Mouse (Mus musculus): ENCODE results near the gene Crtc3. TPM values are rescaled to one million over a fixed set of nuclear protein-coding genes. Genes with fewer than 3 reads are reported as not detected.

Gene Crtc3
- polyA plus RNA-seq, 1 experiment from 2014 or later = 12.6 TPM

DNA sequence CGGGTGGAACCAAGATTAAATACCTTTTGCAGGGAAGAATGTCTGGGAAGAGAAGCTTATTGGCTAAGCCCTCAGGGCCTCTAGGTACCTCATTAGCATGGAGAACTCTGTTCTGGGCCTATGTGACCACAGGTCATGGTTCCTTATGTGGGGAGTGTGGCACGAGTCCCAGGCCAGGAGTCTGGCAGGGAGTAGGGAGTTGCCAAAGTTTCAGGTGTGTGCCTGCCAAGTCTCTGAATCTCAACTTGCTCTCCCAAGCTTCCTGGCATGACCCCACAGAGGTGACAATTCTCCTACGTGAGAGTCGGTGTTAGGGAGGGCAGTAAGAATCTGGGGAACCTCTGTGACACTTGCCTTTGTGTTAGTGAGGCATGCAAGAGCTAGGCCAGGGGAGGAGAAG, 131.5 kb downstream of the Crtc3 start:
- H3K9ac ChIP-seq = no peak overlapping the region
- WGBS = 87% methylated on average over 4 of the region's 4 CpGs
- no peaks in the 10 kb centered on the region for H3K27me3 ChIP-seq
- H3K9me3 ChIP-seq = no peaks in the 10 kb centered on the region
- H3K4me2 ChIP-seq = no peak overlapping the region
- H3K27ac ChIP-seq = no peak overlapping the region
- H3K4me3 ChIP-seq (replicated peaks) = no peak overlapping the region
- H3K36me3 ChIP-seq (replicated peaks) = no peaks in the 10 kb centered on the region
- ATAC-seq (ENCODE audit: low FRiP score) = no peak
- no peaks in the 10 kb centered on the region for H3K4me1 ChIP-seq

DNA sequence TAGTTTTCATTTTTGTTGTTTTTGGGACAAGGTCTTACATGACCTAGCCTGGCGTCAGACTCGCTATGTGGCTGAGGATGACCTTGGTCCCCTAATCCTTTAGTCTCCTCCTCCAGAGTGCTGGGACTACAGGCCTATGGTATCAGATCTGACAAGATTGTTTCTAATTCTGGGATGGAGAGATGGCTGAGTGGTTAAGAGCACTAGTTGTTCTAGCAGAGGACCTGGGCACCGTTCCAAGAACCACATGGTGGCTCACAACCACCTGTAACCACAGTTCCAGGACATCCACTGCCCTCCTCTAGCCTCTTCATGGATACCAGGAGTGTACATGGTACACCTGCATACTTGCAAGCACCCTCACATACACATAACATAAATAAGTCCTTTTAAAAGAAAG, 132.5 kb downstream of the Crtc3 start:
- Histone ChIP-seq H3K4me3 (replicated peaks) (no peak overlapping the region), H3K27ac (no peak overlapping the region), H3K4me1 (no peaks in the 10 kb centered on the region), H3K36me3 (replicated peaks) (no peaks in the 10 kb centered on the region), H3K9ac (no peak overlapping the region), H3K9me3 (no peaks in the 10 kb centered on the region), H3K27me3 (no peaks in the 10 kb centered on the region), H3K4me2 (no peak overlapping the region)
- 89% methylated on average over 3 of the region's 3 CpGs for WGBS
- ATAC-seq (ENCODE audit: low FRiP score) = no peak

DNA sequence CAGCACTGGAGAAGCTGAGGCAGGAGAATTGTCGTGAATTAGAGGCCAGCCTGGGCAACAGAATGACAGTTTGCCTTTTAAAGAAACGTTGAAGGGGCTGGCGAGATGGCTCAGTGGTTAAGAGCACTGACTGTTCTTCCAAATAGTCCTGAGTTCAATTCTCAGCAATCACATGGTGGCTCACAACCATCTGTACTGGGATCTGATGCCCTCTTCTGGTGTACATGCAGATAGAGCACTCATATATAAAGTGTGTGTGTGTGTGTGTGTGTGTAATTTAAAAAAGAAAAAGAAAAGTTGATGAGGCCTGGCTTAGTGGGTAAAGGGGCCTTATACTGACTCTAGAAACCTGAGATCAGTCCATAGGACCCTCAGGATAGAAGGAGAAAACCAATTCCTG, 133.5 kb downstream of the Crtc3 start:
- ATAC-seq (ENCODE audit: low FRiP score) = no peak
- 76% methylated on average over 3 of the region's 3 CpGs for WGBS
- H3K4me3 ChIP-seq (replicated peaks) = no peak overlapping the region

DNA sequence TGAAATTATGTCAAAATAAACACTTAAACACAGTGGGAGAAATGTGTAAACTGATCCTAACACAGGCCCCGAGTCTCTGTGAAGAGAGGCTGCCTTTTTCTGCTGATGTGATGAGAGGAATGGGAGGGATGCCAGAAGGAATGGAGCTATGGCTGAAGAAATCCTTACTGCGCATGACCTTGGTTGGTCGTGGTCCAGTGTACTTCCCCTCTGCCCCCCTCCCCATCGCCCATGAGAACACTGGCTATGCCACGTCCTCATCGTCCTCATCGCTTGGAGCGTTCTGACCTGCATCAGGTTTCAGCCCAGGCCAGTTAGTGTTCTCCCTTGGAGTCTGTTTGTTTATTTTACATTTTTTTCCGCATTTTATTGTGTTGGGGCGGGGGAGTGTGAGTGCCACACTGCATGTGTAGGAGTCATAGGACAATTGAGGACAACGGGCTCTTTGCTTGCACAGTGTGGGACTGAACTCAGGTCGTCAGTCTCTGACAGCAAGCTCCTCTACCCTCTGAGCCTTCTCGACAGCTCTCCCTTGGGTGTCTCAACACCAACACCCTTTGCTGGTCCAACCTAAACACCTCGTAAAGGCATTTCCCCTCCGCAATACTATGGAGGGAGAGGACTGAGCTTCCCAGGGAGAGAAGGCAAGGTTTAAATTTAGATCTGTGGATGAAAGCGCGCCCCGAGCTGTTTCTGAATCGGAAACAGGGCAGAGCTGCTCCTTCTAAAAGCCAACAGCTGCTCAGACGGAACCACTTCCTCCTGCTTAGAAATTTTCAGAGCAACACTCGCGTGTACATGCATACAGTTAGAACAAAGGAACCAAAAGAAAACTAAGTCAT, 134.3 kb downstream of the Crtc3 start:
- H3K4me3 ChIP-seq (replicated peaks) = no peak overlapping the region

More for the DNA sequence above, 133.5 kb downstream of the Crtc3 start:
- no peaks in the 10 kb centered on the region for H3K27me3 ChIP-seq
- H3K27ac ChIP-seq = no peak overlapping the region
- no peaks in the 10 kb centered on the region for H3K36me3 ChIP-seq (replicated peaks)
- H3K4me2 ChIP-seq = no peak overlapping the region
- no peaks in the 10 kb centered on the region for H3K9me3 ChIP-seq
- no peaks in the 10 kb centered on the region for H3K4me1 ChIP-seq
- H3K9ac ChIP-seq = no peak overlapping the region

DNA sequence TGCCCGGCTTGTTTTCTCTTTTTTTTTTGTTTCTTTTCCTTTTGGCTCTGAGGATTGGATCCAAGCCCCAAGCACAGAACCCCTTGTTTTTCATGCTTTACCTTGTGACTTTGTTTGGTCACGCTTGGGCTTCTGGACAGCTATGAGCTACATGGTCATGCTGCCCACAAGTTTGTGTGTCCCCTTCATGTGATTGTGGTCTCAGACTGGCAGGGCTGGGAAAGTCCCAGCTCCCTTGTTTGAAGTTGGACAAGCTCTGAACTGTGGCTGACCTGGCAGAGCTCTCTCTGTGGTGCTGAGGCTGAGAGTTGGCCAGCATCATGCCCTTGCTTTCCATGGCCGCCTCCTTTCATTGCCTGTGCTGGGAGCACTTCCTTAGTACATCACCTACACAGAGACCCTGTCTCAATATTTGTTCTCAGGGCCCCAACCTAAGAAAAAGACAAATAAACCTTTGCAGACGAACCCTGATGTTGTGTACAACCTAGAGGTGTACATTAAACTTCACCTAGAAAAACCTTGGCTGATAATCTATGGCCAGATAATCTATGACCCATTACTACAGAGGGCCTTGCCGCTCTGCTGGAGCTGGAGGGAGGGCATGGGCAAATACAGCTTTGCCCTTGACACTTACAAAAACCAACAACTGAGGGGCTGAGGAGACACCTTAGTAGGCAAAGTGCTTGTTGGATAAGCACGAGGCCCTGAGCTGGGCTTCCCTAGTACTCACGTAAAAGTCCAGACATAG, 140.0 kb downstream of the Crtc3 start:
- ATAC-seq (ENCODE audit: low FRiP score) = no peak
- no peak overlapping the region for H3K27ac ChIP-seq
- H3K36me3 ChIP-seq (replicated peaks) = no peaks in the 10 kb centered on the region
- no peaks in the 10 kb centered on the region for H3K4me1 ChIP-seq
- no peak overlapping the region for H3K9ac ChIP-seq
- no peaks in the 10 kb centered on the region for H3K9me3 ChIP-seq
- H3K27me3 ChIP-seq = no peaks in the 10 kb centered on the region
- WGBS = 83% methylated on average over 7 of the region's 7 CpGs
- no peak overlapping the region for H3K4me2 ChIP-seq
- H3K4me3 ChIP-seq (replicated peaks) = no peak overlapping the region

More for the DNA sequence above, 134.3 kb downstream of the Crtc3 start:
- no peak overlapping the region for H3K4me2 ChIP-seq
- H3K9me3 ChIP-seq = no peaks in the 10 kb centered on the region
- H3K4me1 ChIP-seq = no peaks in the 10 kb centered on the region
- no peak overlapping the region for H3K27ac ChIP-seq
- no peak for ATAC-seq (ENCODE audit: low FRiP score)
- H3K27me3 ChIP-seq = no peaks in the 10 kb centered on the region
- no peaks in the 10 kb centered on the region for H3K36me3 ChIP-seq (replicated peaks)
- H3K9ac ChIP-seq = no peak overlapping the region
- WGBS = 80% methylated on average over 22 of the region's 22 CpGs

DNA sequence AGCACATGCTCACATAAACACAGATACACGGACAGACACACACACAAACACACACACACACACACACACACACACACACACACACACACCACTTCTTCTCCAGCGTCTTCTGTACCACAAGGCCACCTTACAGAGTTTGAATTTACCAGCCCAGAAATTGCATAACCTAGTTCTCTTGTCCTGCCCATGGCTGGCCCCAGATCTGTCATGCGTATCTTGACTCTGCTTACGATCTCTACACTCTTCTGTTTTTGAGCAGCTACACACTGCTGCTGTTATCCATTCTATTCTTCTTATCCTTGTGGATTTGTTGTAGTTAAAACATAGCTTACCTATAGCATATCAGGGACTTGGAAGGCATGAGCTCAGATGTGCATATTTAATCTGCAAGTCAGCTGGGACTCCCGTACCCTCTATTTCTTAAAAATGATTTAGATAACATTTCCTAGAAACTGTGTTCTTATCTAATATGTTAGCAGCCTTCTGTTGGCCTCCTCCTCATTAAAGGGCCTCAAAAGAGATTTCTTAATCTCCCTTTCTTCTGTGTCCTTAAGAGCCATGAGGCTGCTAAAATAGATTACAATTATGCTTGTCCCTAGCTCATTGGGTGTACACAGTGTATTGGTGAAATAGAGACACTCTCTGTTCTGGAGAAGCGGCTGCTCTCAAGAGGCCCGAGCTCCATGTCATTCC, 146.4 kb downstream of the Crtc3 start:
- H3K9ac ChIP-seq = no peak overlapping the region
- ATAC-seq (ENCODE audit: low FRiP score) = no peak
- H3K4me2 ChIP-seq = no peak overlapping the region
- no peaks in the 10 kb centered on the region for H3K4me1 ChIP-seq
- 83% methylated on average over 7 of the region's 7 CpGs for WGBS
- peaks cover 22% of the 10 kb centered on the region for H3K27me3 ChIP-seq
- H3K36me3 ChIP-seq (replicated peaks) = no peaks in the 10 kb centered on the region
- H3K27ac ChIP-seq = no peak overlapping the region
- H3K9me3 ChIP-seq = no peaks in the 10 kb centered on the region
- H3K4me3 ChIP-seq (replicated peaks) = no peak overlapping the region

DNA sequence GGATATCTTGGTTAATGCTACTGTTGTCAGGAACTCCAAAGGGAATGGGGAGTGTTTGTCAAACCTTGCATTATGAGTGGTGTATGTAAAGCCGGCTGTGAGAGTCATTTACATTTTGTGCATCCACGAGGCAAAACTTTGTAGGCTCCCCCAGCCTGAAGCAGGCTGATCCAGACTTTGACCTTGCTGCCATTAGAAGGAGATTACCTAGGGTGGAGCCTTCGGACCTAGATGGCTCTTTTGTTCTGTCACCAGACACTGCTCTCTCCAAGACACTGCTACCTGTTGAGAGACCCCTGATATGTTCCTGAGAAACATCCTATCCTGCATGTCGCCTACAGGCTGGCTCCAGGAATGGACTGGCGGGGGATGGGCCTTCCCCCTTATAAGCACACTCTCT, 149.1 kb downstream of the Crtc3 start:
- 64% methylated on average over 5 of the region's 5 CpGs for WGBS
- ATAC-seq (ENCODE audit: low FRiP score) = no peak
- Histone ChIP-seq H3K27me3 (peaks cover 30% of the 10 kb centered on the region), H3K36me3 (replicated peaks) (no peaks in the 10 kb centered on the region), H3K9ac (no peak overlapping the region), H3K4me2 (no peak overlapping the region), H3K4me3 (replicated peaks) (no peak overlapping the region), H3K4me1 (no peaks in the 10 kb centered on the region), H3K9me3 (no peaks in the 10 kb centered on the region), H3K27ac (no peak overlapping the region)

Other genes starting within 250 kb of the Crtc3 start
- 39.6 and 43.7 TPM in 2 replicates for gene Blm, start 153.8 kb downstream of the Crtc3 start, polyA plus RNA-seq (2016; fragmentation: Nextera tagmentation; extraction: Ambion mirVana)
- 30.8 and 31.6 TPM in 2 replicates for gene Iqgap1, start 137.1 kb upstream of the Crtc3 start, polyA plus RNA-seq (2016; fragmentation: Nextera tagmentation; extraction: Ambion mirVana)
- gene Zscan2, start 172.0 kb upstream of the Crtc3 start, polyA plus RNA-seq (2016; fragmentation: Nextera tagmentation; extraction: Ambion mirVana) = 3.7 and 4.5 TPM in 2 replicates
- 40.6 and 46.5 TPM in 2 replicates for gene Wdr73, start 212.4 kb upstream of the Crtc3 start, polyA plus RNA-seq (2016; fragmentation: Nextera tagmentation; extraction: Ambion mirVana)
- gene Nmb, start 216.2 kb upstream of the Crtc3 start, polyA plus RNA-seq (2016; fragmentation: Nextera tagmentation; extraction: Ambion mirVana) = 7.8 and 8.6 TPM in 2 replicates